Mouse (Mus musculus) ovary, adult 18-20 months (tissue): ENCODE data around the gene Igsf3.
A peak's percentile ranks its signal among the peaks of the same experiment; 100 is the strongest.

ENCODE experiments used
- DNase-seq: peaks from one replicate; pipeline ENCODE4 v3.0.0; 2022; ENCODE audit warnings: low spot score, mixed read lengths

Igsf3 gene

DNA sequence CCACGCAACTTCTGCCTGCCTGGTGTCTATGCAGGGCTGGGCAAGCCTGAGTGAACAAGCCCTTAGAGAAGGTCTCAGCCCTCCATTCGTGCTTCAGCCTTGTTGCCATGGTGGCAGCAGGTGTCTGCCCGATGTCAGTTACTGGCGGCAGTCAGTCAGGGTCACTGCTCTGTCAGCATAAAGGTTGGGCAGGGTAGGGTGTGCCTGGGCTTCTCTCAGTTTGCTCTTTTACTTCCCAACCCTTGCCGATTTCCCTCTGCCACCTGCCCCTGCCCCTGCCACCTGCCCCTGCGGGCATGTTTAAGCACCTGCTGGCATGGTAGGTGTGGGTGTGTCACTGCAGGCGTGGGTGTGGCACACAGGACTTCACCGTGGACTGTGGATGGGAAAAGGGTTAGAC, 67.6 kb downstream of the Igsf3 start:
- no peak for DNase-seq

DNA sequence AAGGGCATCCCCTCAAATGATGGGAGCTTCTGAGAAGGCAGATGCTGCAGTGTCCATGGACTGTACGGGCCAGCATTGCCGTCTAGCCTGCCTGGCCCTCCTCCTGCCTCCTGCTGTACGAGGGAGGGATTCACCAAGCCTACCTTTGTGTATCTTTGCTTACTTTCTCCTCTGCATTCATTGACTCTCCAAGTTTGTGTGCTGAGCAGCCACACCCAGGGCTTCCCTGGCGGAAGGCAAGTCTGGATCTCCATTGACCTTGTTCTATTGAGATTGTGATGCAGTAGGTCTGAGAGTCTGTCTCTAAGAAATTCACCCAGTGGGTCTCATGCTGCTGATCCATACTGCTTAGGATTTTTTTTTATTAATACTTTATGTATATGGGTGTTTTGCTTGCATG, 70.4 kb downstream of the Igsf3 start:
- no peak for DNase-seq

DNA sequence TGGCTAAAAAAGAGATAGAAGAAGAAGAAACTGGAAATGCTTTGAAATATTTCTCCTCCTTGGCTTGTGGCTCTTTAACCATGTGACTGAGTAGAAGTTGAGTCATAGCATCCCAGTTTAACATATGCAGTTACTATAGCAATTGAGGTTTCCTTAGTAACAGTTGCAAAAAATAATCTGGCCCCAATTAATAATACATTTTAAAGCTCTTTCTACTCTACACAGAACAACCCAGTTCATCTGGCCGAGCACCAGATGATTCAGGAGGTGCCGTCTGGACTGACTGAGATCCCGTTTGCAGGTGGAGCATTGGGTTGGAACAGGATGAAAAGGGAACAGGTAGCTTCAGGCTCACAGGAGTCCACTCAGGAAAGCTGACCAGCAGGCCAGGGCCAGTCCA, 71.9 kb downstream of the Igsf3 start:
- DNase-seq: no peak

- no peak for DNase-seq
Observed at GRCm38 (mm10) chr3:101450811-101451428, 74.0 kb downstream of the Igsf3 start.

DNA sequence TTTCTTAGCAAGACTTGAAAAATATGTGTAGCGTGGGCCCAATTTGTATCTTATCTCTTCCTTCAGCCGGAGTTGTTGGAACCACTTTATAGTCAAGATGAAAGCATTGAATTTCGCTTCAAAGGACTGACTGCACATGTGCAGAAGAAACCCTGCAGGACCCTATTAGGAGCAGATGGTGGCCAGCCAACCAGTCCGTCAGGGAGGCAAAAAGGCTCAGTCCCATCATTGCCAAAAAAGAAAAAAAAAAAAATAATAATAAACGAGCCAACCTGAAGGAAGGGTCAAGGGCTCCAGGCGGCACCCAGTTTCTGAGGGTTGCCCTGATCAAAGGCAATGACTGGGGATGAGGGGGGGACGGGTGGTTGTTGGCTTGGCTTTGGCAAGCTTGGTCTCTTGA, 83.7 kb downstream of the Igsf3 start:
- no peak for DNase-seq

DNA sequence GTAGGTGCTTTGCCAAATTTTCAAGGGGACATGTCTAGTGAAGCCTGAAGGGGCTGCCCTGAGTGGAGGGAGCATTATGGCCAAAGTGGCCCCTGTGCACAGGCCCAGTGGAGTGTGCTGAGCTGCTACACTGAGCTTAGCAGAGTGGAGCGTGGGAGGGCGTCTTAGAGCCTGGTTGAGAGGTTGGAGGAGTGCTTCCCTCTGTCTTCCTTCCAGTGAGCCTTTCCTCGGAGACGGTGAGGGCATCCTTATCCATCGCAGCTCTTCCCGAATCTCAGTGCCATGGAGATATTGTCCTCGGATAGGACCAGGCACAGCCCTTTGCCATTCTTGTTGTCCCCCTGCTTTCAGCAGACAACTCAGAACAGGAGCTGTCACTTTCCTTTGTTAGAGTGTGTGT, 84.2 kb downstream of the Igsf3 start:
- DNase-seq: no peak

GRCm38 (mm10) chr3:101461816-101462215, 84.9 kb downstream of the Igsf3 start:
- no peak for DNase-seq

GRCm38 (mm10) chr3:101462294-101462693, 85.4 kb downstream of the Igsf3 start:
- peak; percentile 33 for DNase-seq

- no peak for DNase-seq
Observed at GRCm38 (mm10) chr3:101463491-101463890, 86.6 kb downstream of the Igsf3 start.

DNA sequence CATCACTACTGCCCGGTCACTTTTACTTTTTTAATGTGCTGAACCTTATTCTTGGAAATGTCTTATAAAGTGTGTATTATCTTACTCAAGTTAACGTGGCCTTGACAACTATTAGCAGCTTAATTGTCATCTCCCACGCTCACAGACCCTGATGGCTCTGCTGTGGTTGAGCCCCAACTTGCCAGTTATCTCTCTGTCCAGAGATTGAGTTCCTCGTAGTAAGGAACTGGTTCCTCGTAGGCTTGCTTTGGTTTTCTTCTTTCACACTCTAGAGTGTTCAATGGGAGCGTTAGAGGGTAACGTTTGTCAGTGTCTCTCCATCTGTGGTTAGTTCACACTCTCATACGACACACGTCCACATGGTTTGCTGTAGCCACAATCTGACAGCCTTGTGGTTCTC, 92.8 kb downstream of the Igsf3 start:
- DNase-seq: no peak

- DNase-seq: no peak
Observed at GRCm38 (mm10) chr3:101471881-101472280, 95.0 kb downstream of the Igsf3 start.

DNA sequence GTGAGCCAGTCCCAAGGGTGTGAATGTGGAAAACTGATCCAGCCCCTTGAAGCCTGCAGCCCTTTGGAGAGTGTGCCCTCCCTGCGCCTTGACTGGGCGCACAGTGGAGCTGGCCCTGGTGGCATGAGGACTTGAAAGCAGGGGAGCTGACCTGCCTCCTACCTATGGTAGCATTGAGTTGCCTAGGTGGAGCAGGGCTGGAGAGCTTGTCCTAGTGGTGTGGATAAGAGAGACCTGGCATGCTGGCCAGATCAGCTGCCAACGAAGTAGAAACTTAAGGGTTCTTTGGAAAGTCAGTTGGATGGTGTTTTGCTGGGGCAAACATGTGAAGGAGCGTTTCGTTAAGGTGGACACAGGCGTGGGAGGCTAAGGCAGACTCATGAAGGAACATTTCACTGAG, 105.1 kb downstream of the Igsf3 start:
- no peak for DNase-seq

DNA sequence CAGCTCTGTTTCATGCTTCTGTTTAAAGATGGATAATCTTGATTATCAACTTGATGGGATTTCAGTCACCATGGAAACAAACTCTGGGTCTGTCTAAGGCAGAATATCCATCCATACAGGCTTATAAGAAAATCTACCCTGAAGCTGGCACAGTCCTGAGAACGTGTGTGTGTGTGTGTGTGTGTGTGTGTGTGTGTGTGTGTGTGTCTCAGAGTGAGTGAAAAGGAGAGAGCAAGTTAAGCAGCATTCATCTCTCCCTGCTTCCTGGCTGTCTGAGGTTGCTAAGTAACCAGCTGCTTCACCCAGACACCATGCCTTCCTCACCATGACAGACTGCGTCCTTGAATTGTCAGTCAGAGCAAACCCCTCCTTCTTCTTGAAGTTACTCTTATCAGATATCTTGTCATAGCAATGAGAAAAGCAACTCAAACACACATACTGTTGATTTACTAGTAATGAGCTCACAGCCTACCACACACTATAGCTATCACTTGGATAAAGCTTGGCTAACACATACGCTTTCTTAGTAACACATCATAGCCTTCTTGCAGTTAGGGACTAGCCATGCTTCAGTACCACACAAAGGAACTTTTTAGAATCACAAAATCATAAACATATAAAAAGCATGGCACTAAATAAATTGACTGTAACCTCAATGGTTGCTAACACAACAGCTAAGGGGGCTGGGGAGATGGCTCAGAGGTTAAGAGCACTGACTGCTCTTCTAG, 106.5 kb downstream of the Igsf3 start:
- no peak for DNase-seq

- no peak for DNase-seq
Observed at GRCm38 (mm10) chr3:101486054-101486765, 109.3 kb downstream of the Igsf3 start.

DNA sequence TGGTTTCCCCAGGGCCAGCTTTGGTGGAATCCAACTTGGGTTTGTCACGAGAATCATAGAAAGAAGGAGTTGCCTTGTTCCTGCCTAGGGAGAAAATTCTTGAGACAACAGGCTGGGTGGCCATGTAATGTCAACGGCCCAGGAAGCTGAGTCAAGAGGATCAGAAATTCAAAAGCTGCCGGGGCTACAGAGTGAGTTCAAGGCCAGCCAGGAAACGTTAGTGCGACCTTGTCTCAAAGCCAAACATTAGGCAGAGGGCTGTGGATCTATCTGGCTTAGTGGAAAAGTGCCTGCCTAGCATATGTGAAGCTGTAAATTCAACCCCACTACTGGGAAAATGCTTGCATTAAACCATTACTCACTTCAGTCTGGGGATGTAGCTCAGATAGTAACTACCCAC, 110.6 kb downstream of the Igsf3 start:
- DNase-seq: no peak

DNA sequence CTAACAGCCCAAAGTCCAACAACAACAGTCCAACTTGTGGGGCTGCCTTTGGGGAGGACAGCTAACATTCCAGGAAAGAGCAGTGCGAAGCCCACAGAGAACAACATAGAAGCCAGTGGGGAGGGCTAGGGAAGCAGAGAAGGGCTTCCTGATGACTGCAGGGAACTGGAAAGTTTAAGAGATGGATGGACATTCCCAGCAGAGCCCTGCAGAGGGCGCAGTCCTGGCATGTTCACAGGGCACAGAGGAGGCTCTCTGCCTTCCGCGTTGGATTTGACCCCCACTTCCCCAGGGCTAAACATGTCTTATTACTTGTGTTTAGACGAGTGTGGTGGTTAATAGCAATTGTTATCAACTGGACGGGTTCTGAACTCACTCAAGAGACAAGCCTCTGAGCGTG, 111.3 kb downstream of the Igsf3 start:
- DNase-seq: no peak

DNA sequence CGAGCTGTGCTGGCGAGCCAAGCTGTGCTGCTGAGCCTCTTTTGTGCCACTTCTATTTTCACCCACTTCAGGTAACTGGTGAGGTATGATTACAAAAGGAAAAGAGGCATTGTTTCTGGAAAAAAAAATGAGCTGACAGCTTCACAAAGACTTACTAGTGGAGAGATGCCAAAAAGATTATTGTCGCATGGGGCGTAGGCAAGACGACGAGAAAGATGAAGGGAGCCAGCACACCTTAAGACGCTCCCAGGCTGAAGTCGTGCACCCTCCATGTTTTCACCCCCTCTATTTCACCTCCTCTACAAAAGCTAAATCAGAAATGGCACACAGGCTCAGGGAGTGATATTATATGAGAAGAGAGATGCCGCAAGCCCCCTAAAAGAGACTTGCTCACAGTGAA, 113.6 kb downstream of the Igsf3 start:
- no peak for DNase-seq

DNA sequence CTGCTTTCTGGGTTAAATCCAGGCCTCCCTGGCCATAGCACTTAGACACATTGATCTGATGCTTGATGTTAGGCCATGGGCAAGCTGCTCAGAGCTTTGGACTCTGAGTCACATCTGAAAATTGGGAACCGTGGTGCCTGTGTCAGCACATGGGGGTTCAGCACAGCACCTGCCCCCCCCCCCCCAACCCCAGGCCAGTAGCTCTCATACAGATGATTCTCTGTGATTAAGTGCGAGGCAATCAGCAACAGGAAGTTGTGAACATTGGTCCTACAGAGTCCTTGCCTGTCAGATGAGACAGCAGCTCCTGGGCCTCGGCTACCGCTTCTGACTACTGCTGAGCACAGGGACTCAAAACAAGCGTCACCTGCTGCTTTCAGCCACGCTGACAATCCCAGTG, 116.0 kb downstream of the Igsf3 start:
- DNase-seq: no peak

DNA sequence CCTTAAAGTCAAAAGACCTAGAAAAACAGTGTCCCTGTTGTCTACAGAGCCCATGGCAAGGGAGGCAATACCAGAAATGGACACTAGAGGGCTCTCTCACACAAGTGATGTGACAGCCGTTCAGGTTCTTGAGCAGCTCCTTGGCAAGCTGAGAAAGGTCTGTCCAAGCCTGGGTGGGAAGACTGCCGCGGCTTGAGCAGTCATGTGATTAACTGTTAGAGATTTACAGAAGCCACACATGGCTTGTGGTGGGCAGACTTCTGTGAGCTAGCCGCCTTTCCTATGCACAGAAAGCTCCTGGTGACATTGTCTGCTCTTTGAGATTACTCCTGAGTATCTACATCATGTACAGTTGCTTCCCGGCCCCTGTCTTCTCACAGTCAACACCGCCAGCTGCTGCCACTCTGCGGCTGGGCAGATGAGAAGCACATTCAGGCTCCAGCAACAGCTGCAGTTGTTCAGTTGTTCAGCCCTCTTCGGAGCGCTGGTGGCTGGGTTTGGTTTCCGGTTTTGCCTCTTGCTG, 117.1 kb downstream of the Igsf3 start:
- DNase-seq: peak; percentile 61

- DNase-seq: no peak
Observed at GRCm38 (mm10) chr3:101497432-101498030, 120.6 kb downstream of the Igsf3 start.

DNA sequence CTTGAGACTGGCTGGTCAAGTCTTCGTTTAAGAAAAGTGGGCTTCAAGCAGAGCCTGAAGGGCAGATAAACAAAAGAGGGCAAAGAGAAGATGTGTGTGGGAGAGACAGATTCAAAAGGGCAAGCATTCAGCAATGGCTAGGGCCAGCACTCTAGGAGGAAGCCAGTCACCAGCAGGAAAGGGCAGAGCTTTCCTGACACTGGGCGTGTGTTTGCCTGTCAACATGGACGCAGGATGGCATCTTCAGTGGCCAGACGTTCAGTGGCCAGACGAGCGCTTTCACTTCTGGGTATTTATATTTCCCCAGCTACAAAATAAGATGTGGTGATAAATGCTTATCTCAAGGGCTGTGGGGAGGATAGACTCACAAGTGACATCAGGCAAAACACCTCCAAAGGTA, 123.0 kb downstream of the Igsf3 start:
- no peak for DNase-seq

DNA sequence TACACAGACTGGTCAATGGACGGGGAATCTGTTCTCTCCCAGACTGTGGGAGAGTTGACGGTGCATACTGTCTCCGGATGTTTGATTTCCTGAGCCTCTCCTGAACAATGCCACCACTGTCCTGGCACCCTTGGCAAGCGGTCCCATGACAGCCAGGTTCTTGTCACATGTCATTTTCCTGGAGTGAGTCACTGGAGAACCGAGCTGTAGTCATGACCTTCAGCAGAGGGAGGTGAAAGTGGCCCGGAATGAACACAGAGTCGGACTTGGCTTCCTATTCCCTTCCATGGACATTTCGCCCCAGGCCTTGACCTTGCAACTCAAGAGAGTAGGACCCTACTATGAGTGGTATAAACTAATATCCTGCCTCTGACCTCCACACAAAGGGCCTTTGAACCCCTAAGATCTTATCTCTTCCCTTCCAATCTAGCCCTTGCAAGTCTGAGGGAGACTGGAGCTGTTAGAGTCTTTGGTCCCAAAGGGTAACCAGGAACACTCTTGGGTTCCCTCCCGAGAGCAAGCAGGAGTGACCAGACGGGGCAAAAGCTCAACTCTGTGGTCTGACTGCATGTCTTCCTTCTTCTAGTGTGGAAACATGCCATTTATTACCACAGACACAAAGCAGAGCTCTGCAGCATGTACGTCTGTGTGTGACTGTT, 123.6 kb downstream of the Igsf3 start:
- DNase-seq: no peak
